ENCODE assay signal across 12 mouse cellular contexts in the genomic region with DNA sequence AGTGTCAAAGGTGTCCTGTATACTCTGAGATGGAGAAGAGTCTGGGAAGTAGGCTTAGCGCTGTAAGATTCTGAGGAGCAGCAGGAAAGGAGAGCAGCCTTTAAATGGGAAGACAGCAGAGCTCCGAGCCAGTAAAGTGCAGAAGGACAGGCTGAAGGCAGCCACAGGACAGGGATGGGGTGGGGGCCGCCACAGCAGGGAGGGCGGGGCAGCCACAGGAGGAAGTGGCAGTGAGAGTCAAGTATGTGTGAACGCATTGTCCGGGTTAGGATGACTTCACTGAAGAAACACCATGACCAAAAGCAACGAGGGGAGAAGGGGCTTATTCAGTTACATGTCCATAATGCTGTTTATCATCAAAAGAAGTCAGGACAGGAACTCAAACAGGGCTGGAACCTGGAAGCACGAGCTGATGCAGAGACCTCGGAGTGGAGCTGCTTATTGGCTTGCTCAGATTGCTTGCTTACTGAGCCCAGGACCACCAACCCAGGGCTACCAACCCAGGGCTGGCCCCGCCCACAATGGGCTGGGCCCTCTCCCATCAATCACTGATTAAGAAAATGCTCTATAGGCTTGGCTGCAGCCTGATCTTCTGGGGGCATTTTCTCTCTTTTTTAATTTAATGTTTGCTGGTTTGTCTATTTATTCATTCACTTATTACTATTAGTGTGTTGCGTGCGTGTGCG. TPM values are rescaled to one million over a fixed set of nuclear protein-coding genes. Genes with fewer than 3 reads are reported as not detected.
DNase-seq lines count a peak whose midpoint lies in the region; ATAC-seq lines count a peak whose summit lies in the region.
"Had no signal": no experiment of that assay in that cellular context is flagged by ENCODE, and none has a peak within 500 bp of the region (broad histone marks: within the 10 kb centered on the region; RNA-seq: fewer than 3 reads in every experiment).

No protein-coding gene starts in this region.

- 21% methylated on average over 13 of the region's 13 CpGs for WGBS in kidney, embryonic 16.5 days
- 22% methylated on average over 13 of the region's 13 CpGs for WGBS in embryonic facial prominence, embryonic 14.5 days
- 26% methylated on average over 13 of the region's 13 CpGs for WGBS in limb, embryonic 13.5 days
- WGBS in neural tube, embryonic 15.5 days, result 26% methylated on average over 13 of the region's 13 CpGs

- ATAC-seq in kidney, embryonic 16.5 days (ENCODE audit: low FRiP score, low TSS enrichment), result no peak
- ATAC-seq in embryonic facial prominence, embryonic 14.5 days (ENCODE audit: low read depth), result no peak
- ATAC-seq in limb, embryonic 13.5 days (ENCODE audit: low FRiP score, low read depth), result no peak
- no peak for ATAC-seq in neural tube, embryonic 15.5 days (ENCODE audit: low FRiP score)
- ATAC-seq in erythroid progenitor cell, adult 5-6 weeks (replicated peaks; ENCODE audit: low FRiP score, poor library complexity, severe bottlenecking), result no peak

- no peak overlapping the region for H3K9ac ChIP-seq in kidney, embryonic 16.5 days (replicated peaks; ENCODE audit: low read length)
- no peak overlapping the region for H3K9ac ChIP-seq in embryonic facial prominence, embryonic 14.5 days (ENCODE audit: low read depth, low read length)
- no peak overlapping the region for H3K9ac ChIP-seq in limb, embryonic 13.5 days
- no peak overlapping the region for H3K9ac ChIP-seq in neural tube, embryonic 15.5 days (replicated peaks)

- DNase-seq in kidney, postnatal 36 days, result no peak
- DNase-seq in embryonic facial prominence, embryonic 14.5 days (ENCODE audit: low spot score), result no peak
- no peak for DNase-seq in thymus, postnatal 0 days (ENCODE audit: low spot score)
- DNase-seq in gastrocnemius, postnatal 36 days, result no peak
- DNase-seq: adrenal gland, postnatal 10 days; cerebellum, postnatal 10 days; kidney, adult 2 months had no signal

- peaks cover 3% of the 10 kb centered on the region; the same call in 1 of the 2 replicates for H3K27me3 ChIP-seq in kidney, embryonic 16.5 days (ENCODE audit: insufficient read depth, low read length)
- H3K27me3 ChIP-seq in embryonic facial prominence, embryonic 14.5 days (replicated peaks; ENCODE audit: control insufficient read depth, insufficient read depth, low read length), result no peaks in the 10 kb centered on the region
- peaks cover 10% of the 10 kb centered on the region for H3K27me3 ChIP-seq in limb, embryonic 13.5 days
- H3K27me3 ChIP-seq in neural tube, embryonic 15.5 days (replicated peaks), result 0 out of 2 replicates have a peak, but pooled peaks cover 5% of the 10 kb centered on the region

- no peak overlapping the region for H3K27ac ChIP-seq in kidney, embryonic 16.5 days (ENCODE audit: low read length)
- H3K27ac ChIP-seq in embryonic facial prominence, embryonic 14.5 days (replicated peaks; ENCODE audit: low read depth, low read length), result no peak overlapping the region
- H3K27ac ChIP-seq in limb, embryonic 13.5 days, result no peak overlapping the region
- H3K27ac ChIP-seq in neural tube, embryonic 15.5 days (replicated peaks), result no peak overlapping the region

- no peaks in the 10 kb centered on the region for H3K9me3 ChIP-seq in kidney, embryonic 16.5 days (ENCODE audit: low read length)
- H3K9me3 ChIP-seq in embryonic facial prominence, embryonic 14.5 days (ENCODE audit: control insufficient read depth, low read length), result no peaks in the 10 kb centered on the region
- H3K9me3 ChIP-seq in limb, embryonic 13.5 days, result no peaks in the 10 kb centered on the region
- no peaks in the 10 kb centered on the region for H3K9me3 ChIP-seq in neural tube, embryonic 15.5 days (replicated peaks)

- H3K4me2 ChIP-seq in kidney, embryonic 16.5 days (replicated peaks; ENCODE audit: low read depth, low read length), result peak overlapping the region; percentile 15; the same call in 1 of the 2 replicates
- H3K4me2 ChIP-seq in embryonic facial prominence, embryonic 14.5 days (ENCODE audit: low read depth, low read length), result 0 out of 2 replicates have a peak overlapping the region, but pooled peaks have one; percentile 18
- peak overlapping the region; percentile 43 for H3K4me2 ChIP-seq in limb, embryonic 13.5 days (replicated peaks)
- H3K4me2 ChIP-seq in neural tube, embryonic 15.5 days, result 0 out of 2 replicates have a peak overlapping the region, but pooled peaks have one; percentile 17

- no peak overlapping the region for H3K4me3 ChIP-seq in kidney, embryonic 16.5 days (ENCODE audit: low read length)
- H3K4me3 ChIP-seq in embryonic facial prominence, embryonic 14.5 days (ENCODE audit: low read depth, low read length), result no peak overlapping the region
- H3K4me3 ChIP-seq in limb, embryonic 13.5 days, result peak overlapping the region; percentile 17; the same call in 1 of the 2 replicates
- no peak overlapping the region for H3K4me3 ChIP-seq in neural tube, embryonic 15.5 days (replicated peaks)

- no peaks in the 10 kb centered on the region for H3K36me3 ChIP-seq in kidney, embryonic 16.5 days (ENCODE audit: insufficient read depth, low read length)
- H3K36me3 ChIP-seq in embryonic facial prominence, embryonic 14.5 days (ENCODE audit: control insufficient read depth, insufficient read depth, low read length), result no peaks in the 10 kb centered on the region
- H3K36me3 ChIP-seq in limb, embryonic 13.5 days, result no peaks in the 10 kb centered on the region
- no peaks in the 10 kb centered on the region for H3K36me3 ChIP-seq in neural tube, embryonic 15.5 days

- H3K4me1 ChIP-seq in kidney, embryonic 16.5 days (ENCODE audit: insufficient read depth, low read length), result 0 out of 2 replicates have a peak, but pooled peaks cover 5% of the 10 kb centered on the region
- H3K4me1 ChIP-seq in embryonic facial prominence, embryonic 14.5 days (ENCODE audit: control insufficient read depth, insufficient read depth, low read length), result no peaks in the 10 kb centered on the region
- H3K4me1 ChIP-seq in limb, embryonic 13.5 days, result peaks cover 12% of the 10 kb centered on the region
- H3K4me1 ChIP-seq in neural tube, embryonic 15.5 days, result no peaks in the 10 kb centered on the region

- intact Hi-C loops in gastrocnemius, postnatal 36 days (cut with DNase I), result no loop called here

RNA-seq across cellular contexts. Expression of a gene that starts 18.8 kb away (rescaled TPM):
- 0.08 TPM in 1 of 2 replicates, not detected in the other for polyA plus RNA-seq in kidney, embryonic 16.5 days (2015; fragmentation: Nextera tagmentation; extraction: Ambion mirVana)
- polyA plus RNA-seq in embryonic facial prominence, embryonic 14.5 days (2014; fragmentation: Nextera tagmentation; extraction: Ambion mirVana), result 0.04 and 0.14 TPM in 2 replicates
- 0.09 TPM in 1 of 2 replicates, not detected in the other for polyA plus RNA-seq in limb, embryonic 13.5 days (2015; fragmentation: Nextera tagmentation; extraction: Ambion mirVana)
- 0.10 TPM in 1 of 2 replicates, not detected in the other for polyA plus RNA-seq in neural tube, embryonic 15.5 days (2015; fragmentation: Nextera tagmentation; extraction: Ambion mirVana)
- 0.03 and 0.05 TPM in 2 replicates for polyA plus RNA-seq in thymus, postnatal 0 days (2015; fragmentation: Nextera tagmentation; extraction: Ambion mirVana)
- total RNA-seq in erythroid progenitor cell, adult 5-6 weeks (2015; ENCODE audit: low replicate concordance), result not detected in 2 replicates
- not detected in 2 replicates for total RNA-seq in erythroid progenitor cell, adult 5-6 weeks (2017; ENCODE audit: low replicate concordance)
- not detected for total RNA-seq in gastrocnemius, postnatal 36 days (2021)
- total RNA-seq: adrenal gland, postnatal 10 days; gastrocnemius, adult 18-20 months had no signal
- polyA plus RNA-seq: kidney, adult 2 months had no signal
